Mouse (Mus musculus) spleen, adult 18-20 months (tissue): ENCODE measurements around the gene Rpa2.

ENCODE experiments used
- DNase-seq, 2 experiments: peaks; one replicate each; pipeline ENCODE4 v3.0.0; 2022; ENCODE audit warnings: mixed read lengths in 2 of 2

The Rpa2 gene

DNA sequence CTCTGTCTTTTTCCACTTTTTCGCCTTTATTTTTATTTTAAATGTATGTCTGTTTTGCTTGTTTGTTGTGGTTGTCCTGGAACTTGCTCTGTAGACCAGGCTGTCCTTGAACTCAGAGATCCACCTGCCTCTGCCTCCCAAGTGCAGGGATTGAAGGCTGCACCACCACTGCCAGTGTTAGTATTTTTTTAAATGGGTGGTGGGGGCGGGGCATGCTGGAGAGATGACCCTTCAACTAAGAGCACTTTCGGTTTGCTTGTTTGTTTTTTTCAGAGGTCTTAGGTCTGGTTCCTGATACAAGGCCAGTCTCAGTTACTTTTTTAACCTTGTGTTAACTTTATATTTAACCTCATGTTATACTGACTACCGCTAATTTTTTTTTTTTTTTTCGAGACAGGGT lies 37.0 kb downstream of the Rpa2 start:
- DNase-seq = peak in 1 of 2 experiments; percentile 12

DNA sequence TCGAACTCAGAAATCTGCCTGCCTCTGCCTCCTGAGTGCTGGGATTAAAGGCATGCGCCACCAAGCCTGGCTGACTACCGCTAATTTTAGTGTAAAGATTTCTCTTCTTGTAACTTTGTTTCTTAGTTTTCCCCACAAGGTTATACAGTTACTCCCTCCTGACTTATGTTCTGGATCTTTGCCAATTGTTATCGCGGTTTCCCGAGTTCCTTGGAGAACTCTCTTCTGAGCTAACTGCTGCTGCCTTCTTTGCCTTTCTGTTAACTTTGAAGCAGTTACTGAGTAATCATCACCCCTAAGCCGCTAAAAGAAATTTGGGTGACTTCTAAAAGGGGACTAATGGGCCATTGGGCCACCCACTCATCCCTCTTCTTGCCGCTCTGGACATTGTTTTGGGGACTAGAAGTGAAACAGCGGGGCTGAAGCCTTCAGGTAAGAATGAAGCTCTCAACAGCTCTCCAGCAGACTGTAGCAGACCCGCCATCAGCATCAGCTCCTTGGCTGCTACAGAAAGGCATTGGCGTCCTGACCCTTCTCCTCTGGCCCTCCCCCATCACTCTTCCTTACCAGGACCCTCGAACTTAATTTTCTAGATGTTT lies 37.6 kb downstream of the Rpa2 start:
- no peak for DNase-seq

DNA sequence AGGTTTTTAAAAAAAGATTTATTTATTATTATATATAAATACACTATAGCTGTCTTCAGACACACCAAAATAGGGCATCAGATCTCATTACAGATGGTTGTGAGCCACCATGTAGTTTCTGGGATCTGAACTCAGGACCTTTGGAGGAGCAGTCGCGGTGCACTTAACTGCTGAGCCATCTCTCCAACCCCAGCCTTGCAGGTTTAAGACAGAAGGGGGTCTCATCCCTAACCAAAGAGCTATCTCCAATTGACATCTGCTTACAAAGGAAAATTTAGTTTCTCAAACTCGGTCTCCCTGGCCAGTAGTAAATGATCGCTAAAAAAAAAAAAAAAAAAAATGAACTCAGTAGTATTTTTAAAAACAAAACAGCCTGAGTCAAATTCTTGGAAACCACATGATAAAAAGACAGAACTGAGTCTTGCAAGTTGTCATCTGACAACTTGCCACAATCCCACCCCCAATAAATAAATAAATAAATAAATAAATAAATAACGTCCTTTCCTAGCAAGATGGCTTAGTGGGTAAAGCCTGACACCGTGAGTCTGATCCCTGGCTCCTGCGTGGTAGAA lies 38.6 kb downstream of the Rpa2 start:
- no peak for DNase-seq

DNA sequence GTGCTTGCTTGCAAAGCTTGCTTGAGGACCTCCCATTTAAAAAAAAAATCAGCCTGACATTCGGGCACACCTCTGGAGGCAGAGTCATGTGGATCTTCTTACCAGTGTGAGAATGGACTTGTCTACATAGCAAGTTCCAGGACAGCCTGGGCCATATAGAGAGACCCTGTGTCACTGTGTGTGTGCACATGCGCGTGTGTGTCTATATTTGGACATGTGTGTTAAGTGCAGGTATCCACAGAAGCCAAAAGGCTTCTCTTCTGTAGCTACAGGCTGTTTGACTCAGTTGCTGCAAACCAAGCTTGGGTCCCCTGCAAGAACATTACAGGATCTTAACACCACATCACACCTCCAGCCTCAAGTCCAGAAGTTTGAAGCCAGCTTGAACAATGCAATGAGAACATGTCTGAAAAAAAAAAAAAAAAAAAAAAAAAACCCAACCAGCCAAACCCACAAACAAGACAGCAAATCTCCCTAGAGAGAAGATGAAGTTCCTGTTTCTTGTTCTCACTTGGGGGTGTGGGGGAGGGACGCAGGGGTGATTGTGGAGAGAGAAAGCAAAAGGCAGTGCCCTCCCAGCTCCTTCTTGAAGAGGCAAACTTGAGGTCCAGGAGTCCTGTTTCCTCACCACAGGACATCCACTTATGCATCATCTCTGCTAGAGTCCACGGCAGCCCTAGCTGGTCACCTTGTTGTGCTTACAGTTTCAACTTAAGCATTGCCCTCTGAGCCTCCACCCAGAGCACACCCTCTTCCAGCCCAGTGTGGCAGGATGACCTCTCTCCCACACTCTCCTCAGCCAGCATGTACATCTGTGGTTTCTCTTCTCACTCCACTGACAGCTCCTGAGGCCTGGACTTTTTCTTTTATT lies 39.9 kb downstream of the Rpa2 start:
- peak; percentile 64 to 67 for DNase-seq

DNA sequence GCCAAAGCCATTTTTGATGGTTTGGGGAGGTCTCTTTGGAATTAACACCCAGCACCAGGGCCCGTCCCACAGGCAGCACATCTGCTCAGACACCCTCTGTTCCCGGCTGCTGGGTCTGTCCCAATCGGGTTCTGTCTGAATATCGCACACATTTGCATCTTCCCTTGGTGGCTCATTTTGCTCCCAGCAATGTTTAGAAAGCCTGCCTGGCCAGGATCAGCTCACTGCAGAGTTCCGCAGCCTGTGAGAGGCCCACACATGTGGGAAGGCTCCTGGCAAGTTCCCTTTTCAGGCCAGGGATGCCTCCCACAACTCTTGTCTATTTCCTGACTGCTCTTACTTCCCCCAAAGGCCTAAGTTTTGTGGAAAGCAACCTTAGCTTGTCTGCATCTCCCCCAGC lies 41.5 kb downstream of the Rpa2 start:
- peak in 1 of 2 experiments; percentile 12 for DNase-seq

DNA sequence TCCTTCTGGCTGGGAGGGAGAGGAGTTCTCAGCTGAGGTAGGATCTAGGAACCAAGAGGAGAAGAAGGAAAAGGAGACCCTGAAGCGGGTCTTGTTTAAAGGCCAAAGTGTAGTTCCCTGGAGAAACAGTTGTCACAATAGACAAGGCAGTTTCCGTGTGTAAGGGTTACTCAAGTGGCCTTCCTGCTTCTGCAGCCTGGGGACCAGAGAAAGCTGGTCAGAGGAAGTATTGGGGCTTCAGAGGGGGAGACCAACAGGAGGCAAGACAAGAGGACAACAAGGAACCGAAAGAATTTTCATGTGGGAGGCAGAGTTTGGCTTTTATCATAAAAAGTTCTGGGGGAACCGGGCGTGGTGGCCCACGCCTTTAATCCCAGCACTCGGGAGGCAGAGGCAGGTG lies 48.3 kb downstream of the Rpa2 start:
- DNase-seq = peak in 1 of 2 experiments; percentile 23

DNA sequence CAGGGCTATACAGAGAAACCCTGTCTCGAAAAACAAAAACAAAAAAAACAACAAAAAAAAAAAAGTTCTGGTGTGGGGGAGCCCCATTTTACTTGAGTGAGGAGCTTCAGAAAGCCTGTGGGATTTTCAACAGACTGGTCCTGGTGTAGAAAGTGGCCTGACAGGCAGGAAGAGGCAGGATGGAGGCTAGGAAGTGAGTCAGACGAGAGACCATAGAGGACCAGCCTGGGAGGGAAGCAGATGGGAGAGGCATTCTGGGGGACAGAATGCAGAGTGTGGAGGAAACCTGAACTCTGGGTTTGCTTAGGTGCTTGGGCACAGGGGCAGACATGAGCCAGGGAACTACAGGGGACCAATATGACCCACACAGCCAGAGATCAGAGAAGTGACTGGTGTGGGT lies 48.7 kb downstream of the Rpa2 start:
- DNase-seq = no peak

DNA sequence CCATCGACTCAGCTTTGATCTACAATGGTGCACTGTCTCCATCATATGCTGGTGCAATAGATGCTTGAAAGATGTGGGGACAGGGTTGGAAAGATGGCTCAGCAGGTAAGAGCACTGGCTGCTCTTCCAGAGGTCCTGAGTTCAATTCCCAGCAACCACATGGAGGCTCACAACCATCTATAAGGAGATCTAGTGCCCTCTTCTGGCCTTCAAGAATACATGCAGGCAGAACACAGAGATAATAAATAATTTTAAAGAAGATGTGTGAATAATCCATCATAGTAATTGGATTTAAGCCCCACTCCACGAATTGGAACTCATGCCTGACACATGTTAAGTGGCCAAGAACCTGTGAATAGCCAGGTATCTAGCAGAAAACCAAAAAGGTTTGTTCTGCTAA lies 50.3 kb downstream of the Rpa2 start:
- DNase-seq = no peak

DNA sequence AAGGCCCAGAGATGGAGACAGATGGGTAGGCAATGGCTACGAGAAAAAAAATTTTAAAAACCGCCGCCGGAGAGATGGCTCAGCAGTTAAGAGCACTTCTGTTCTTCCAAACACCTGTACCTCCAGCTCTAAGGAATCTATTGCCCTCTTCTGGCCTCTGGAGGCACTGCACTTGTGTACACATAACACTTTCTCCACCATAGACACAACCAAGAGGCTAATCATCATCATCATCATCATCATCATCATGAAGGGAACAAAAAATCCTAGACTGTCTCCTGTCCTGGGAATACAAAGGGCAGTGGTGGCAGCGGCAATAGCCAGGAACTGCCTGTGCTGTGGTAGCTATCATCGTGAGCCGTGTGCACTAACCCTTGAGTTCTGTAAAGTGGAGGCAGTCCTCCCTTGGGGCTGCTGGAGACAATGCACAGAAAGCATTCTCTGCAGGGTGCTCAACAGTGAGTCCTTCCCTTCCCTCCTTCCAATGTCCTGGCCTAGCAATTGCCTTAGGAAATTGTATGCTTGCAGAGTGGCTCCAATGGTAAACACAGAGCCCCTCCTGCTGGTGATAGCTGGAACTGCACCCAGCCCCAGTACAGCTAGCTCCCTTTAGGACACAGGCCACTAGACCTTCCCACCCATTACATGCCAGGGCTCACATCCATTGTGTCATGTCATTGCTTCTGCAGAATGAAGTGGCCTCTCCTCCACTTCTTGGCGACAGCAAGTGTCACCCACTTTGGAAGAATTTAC lies 55.7 kb downstream of the Rpa2 start:
- DNase-seq = peak; percentile 68 to 89
